Mouse (Mus musculus): ENCODE measurements around the gene Mapk12.

Mapk12 gene

DNA sequence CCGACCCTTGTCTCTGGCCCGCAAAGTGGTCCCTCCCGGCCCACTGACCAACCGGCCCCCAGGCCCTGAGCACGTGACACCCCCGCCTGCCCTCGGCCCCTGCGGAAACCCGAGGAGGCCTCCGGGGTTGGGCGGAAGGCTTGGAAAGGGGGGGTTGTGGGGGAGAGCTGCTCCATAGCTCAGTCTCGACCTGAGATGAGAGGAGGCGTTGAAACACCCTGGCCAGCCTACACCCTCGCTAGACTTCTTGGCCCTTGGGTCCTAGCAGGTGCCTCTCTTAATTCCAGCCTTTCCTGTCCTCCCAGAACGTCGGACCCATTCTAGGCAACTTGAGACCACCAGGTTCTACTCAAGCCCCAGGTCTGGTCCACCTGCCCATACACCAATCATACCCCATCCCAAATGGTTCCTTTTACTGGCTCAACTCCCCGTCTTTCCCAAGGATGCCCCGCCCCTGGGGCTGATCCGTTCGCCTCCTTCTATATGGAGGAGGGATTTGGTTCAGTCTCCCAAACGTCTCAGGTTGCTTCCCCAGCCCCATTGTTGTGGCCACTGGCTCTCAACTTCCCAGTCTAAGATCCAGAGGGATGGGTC is at the start of gene Mapk12:
TSS of gene Mapk12 (minus strand) at position 45 of the 594 bp plus-strand sequence.
- peak; percentile 59 to 64 for DNase-seq

DNA sequence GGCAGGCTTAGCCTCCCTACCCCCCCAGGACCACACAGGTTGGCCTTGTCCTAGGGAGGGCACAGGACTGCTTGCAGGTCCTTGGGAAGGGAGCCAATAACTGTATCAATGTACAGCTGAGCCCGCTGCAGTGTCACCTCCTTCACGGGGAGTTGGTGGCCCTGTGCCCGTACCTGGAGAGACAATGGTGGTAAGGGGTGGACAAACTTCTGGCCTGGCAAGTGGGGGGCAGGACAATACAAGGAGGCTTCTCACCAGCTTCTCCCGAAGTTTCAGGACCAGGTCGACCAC is 44.4 kb upstream of the Mapk12 start:
- peak in 1 of 2 experiments; percentile 79 for DNase-seq

- peak; percentile 68 to 81 for DNase-seq
These were observed 43.8 kb upstream of the Mapk12 start for GRCm38 (mm10) chr15:89184141-89184936.

GRCm38 (mm10) chr15:89182842-89183241 is 42.3 kb upstream of the Mapk12 start:
- peak; percentile 68 to 73 for DNase-seq

GRCm38 (mm10) chr15:89182328-89182741 is 41.8 kb upstream of the Mapk12 start:
- DNase-seq: peak; percentile 90 to 93

DNA sequence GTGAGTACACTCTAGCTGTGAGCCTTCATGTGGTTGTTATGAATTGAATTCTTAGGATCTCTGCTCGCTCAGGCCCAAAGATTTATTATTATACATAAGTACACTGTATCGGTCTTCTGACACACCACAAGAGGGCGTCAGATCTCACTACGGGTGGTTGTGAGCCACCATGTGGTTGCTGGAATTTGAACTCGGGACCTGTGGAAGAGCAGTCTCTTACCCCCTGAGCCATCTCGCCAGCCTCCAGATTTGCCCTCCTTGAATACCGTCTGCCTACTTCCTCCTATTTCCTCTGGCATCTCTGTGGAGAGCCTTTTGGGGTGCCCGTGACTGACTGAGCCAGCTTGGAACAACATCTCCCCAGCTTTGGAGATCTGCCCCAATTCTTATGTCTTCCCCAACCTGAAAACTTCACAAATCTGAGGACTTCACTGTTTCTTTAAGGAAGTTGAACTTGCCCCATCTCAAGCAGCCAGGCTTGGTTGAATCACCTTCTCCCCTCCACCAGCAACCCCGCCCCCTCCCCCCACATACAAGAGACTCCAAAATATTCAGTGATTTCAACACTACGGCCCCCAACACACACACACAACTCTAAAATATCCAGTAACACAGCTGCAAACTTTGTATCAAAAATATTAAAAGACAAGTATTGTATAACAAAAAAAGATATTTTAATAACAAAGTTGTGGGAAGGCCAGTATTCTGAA is 41.2 kb upstream of the Mapk12 start:
- DNase-seq: peak; percentile 52 to 53

- DNase-seq: peak; percentile 87 to 93
These were observed 40.2 kb upstream of the Mapk12 start, which contains the start of gene Plxnb2 for GRCm38 (mm10) chr15:89180571-89181229. Plxnb2 (minus strand) TSS chr15:89180788.

- peak in 1 of 2 experiments; percentile 68 for DNase-seq
These were observed 39.6 kb upstream of the Mapk12 start for GRCm38 (mm10) chr15:89180081-89180541.

DNA sequence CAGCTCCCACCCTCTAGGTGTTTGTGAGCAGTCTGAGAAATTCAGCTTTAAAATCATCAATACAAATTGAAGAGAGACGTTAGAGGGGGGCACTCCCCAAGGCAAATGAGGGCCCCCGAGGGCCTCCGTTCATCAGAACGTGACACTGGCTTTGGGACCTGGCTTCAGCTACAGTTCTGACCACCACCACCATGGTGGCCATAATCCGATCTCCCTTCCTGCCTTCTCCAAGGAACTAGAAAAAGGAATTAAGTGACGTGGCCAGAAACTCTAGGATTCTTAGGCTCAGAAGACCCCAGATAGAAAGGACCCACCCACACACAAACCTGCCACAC is 39.1 kb upstream of the Mapk12 start:
- DNase-seq: peak in 1 of 2 experiments; percentile 26

DNA sequence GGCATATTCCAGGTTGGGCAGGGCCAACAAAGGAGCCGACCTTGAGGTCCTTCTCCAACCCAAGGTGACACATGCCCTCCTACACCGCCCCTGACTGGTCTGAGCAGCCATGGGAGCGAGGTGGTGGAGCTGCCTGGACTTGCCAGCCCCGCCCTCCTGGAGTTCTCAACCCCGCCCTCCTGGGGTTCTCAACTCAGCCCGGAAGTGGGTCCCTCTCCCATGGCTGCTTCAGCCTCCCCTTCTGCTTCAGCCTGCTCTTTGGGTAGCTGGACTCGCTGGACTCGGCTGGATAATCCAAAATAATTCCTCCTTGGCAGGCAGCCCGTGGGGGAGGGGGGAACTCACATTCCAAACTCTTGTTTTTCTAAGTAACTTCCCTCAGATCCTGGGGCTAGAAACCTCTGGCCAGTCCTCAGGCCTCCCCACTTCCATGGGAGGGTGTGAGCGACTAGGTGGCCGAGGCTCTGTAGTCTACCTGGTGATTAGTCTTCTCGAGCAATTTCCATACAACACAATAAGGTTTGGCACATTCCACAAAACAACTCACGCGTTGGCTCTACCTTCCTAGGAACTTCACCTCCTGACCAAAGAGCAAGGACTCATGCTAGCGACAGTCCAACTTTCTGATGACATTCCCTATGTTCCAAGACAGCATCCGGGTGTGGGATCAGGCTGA is 38.6 kb upstream of the Mapk12 start:
- peak; percentile 84 for DNase-seq

DNA sequence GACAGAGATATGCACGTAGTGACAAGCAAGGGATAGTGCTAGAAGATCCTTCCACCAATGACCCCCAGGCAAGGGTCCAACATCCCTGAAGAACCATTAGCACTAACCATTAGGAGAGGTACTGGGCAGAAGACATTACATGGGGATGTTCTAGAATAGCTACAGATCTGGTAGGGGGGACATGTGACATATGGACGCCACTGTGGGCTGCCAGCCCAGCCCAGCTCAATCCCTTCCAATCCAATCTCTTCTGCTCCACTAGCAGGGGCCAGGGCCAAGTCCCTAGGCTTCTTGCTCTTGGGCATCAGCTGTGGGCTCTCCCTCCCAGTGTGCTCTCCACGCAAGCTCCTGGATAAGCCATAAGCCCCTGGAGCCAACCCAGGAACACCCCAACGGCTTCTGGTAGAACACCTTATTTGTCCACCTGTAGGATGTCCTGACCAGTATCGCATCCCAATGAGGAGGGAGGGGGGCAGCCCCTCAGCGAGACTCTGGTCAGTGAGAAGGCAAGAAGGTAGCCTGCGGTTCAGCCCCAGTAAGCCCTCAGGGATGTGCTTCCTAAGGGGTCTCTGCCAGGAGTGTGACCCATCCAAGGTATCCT is 37.9 kb upstream of the Mapk12 start:
- DNase-seq: peak; percentile 93 to 96

GRCm38 (mm10) chr15:89177576-89178259 is 37.2 kb upstream of the Mapk12 start:
- peak; percentile 34 to 45 for DNase-seq

- peak; percentile 83 to 88 for DNase-seq
These were observed 36.6 kb upstream of the Mapk12 start for GRCm38 (mm10) chr15:89177121-89177520.

GRCm38 (mm10) chr15:89175411-89176155 is 35.1 kb upstream of the Mapk12 start:
- DNase-seq: peak in 1 of 2 experiments; percentile 17

DNA sequence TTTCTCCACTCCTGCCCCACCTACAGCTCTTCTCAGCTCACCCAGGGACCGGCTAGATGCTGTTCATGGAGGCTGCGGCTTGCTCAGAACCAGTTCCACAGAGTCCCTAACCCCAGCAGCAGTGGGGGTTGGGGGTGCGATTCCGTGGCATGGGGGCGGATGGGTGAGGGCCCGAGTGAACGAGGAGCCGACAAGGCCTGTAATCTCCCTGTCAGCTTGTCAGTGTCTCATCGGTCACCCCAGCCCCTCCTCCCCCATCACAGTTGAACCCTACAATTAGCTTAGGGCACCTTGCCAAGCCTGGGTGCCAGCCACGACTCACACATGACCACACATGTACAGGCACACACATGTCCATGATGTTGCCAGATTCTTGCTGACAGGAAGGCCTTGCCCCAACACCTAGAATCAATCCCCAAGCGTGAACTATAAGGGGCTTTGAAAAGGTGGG is 34.4 kb upstream of the Mapk12 start:
- peak; percentile 71 to 73 for DNase-seq

- DNase-seq: peak; percentile 75 to 77
These were observed 33.4 kb upstream of the Mapk12 start for GRCm38 (mm10) chr15:89173906-89174214.

GRCm38 (mm10) chr15:89173024-89173905 is 32.8 kb upstream of the Mapk12 start:
- peak; percentile 74 to 78 for DNase-seq

DNA sequence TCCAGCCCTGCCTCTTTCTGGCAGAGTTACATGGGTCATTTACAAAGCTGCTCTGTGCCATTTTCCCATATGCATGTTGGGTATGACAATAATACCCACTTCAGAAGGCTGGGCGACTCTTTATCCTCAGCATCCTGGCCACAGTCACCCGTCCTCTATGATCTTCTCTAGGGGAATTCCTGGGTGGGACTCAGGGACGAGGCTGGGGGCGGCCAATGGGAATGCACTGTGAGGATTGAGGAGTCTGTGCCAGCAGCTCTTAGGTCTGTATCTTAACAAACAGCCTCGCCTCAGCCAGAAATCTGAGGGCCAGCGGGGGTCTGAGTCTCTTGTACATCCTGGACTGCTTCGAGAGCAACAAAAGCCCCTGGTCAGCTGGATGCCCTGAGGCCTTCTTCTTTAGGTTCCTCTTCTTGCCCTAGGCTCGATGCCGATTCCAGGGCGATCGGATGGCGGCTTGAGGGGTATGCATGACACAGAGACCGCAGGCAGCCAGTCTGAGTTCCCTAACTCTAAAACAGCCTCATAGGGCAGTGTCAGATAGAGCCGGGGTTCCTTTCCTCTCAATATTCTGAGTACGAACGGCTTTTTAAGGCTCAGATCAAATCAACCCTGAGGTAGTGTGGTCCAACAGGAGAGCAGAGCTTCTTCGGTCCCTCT is 31.9 kb upstream of the Mapk12 start:
- DNase-seq: peak in 1 of 2 experiments; percentile 53

DNA sequence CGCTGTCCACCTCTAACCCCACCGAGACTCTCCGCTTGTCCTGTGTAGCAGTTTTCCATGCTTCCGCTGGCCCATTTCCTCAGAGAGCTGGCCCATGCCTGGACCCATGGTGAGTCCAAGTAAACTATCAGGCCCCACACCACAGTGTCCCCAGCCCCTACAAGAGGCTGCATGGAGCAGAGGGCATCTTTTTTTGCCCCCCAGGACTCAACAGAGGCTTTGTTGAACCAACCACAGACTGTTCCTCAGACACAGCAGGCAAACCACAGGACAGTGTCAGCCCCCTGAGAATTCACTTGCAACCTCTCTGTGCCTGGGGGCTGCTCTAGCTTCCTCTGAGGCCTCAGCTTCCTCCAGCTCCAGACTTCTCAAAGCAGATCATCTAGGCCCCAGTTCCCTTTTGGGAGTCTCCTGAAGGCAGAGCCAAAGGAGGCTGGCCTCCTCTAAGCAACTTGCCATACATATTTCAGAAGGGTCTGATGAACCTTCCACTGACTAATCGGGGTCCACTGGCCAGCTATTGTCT is 31.1 kb upstream of the Mapk12 start:
- DNase-seq: peak in 1 of 2 experiments; percentile 20
